Mouse (Mus musculus) hindbrain, embryonic 16.5 days (tissue): ENCODE data around the gene Olfr147. TPM values are rescaled to one million over a fixed set of nuclear protein-coding genes. Genes with fewer than 3 reads are reported as not detected.
"Not testable (repeated sequence)": the region's sequence is repeated elsewhere in the genome, so short reads cannot be mapped to it uniquely, and the experiment has no call there.

Experiments
- ATAC-seq: fragments of 200-750 bp; cut with Nextera tagmentation; 2 replicates; pipeline ENCODE4 v1.8.0; 2017; ENCODE audit warnings: moderate TSS enrichment, moderate library complexity
- H3K27ac ChIP-seq: fragments of 300-500 bp; sonication (generic); 2 replicates; pipeline ENCODE4 v1.5.1; 2014; ENCODE audit warnings: low read depth, mild to moderate bottlenecking, control low read depth, low read length, moderate library complexity
- H3K27me3 ChIP-seq: fragments of 300-500 bp; sonication (generic); replicated peaks from 2 replicates; pipeline ENCODE4 v1.6.1; 2014; ENCODE audit warnings: low read length; ENCODE audit not compliant: control insufficient read depth, insufficient read depth
- H3K36me3 ChIP-seq: fragments of 300-500 bp; sonication (generic); 2 replicates; pipeline ENCODE4 v1.6.1; 2014; ENCODE audit warnings: mild to moderate bottlenecking, low read length, moderate library complexity, mixed read lengths; ENCODE audit not compliant: control insufficient read depth, insufficient read depth
- H3K4me1 ChIP-seq: fragments of 300-500 bp; sonication (generic); 2 replicates; pipeline ENCODE4 v1.6.1; 2014; ENCODE audit warnings: low read depth, low read length; ENCODE audit not compliant: control insufficient read depth, insufficient read depth
- H3K4me2 ChIP-seq: fragments of 300-500 bp; sonication (generic); 2 replicates; pipeline ENCODE4 v1.6.1; 2014; ENCODE audit warnings: mild to moderate bottlenecking, low read length, control low read depth, moderate library complexity
- H3K4me3 ChIP-seq: fragments of 300-500 bp; sonication (generic); 2 replicates; pipeline ENCODE4 v1.5.1; 2014; ENCODE audit warnings: mild to moderate bottlenecking, low read length, control low read depth, moderate library complexity
- H3K9ac ChIP-seq: fragments of 300-500 bp; sonication (generic); 2 replicates; pipeline ENCODE4 v1.6.1; 2014; ENCODE audit warnings: low read depth, mild to moderate bottlenecking, control low read depth, low read length, moderate library complexity
- H3K9me3 ChIP-seq: fragments of 300-500 bp; sonication (generic); 2 replicates; pipeline ENCODE4 v1.6.1; 2014; ENCODE audit warnings: mild to moderate bottlenecking, low read length, moderate library complexity; ENCODE audit not compliant: control insufficient read depth
- WGBS: fragments of 180-500 bp; shearing (Covaris S2); extraction: QIAGEN DNeasy Blood & Tissue Kit; methylation state at CpG from one replicate; pipeline ENCODE4 v1.1.7; 2014; 5-methylcytosine and 5-hydroxymethylcytosine counted together
- polyA plus RNA-seq: library from polyadenylated mRNA; unstranded; fragments of >200 nt; fragmentation: Nextera tagmentation; extraction: Ambion mirVana; gene quantifications from 2 replicates; pipeline ENCODE4 v1.2.1, GENCODE M21; 2015

The Olfr147 gene
- not detected in 2 replicates for polyA plus RNA-seq

GRCm38 (mm10) chr9:38401398-38401797 lies at the start of gene Olfr147:
Gene Olfr147, plus strand, starts transcription at chr9:38401698.
- no peak within 1 kb of the TSS for H3K4me2 ChIP-seq
- no peak within 1 kb of the TSS for H3K9ac ChIP-seq
- H3K4me1 ChIP-seq: no peaks in the 10 kb centered on the region
- no peak within 1 kb of the TSS for H3K27ac ChIP-seq
- WGBS: 82% methylated on average over 1 of the region's 1 CpGs
- no peak within 1 kb of the TSS for H3K4me3 ChIP-seq
- ATAC-seq: no peak
- no peaks in the 10 kb centered on the region for H3K9me3 ChIP-seq
- H3K27me3 ChIP-seq: no peaks in the 10 kb centered on the region
- no peaks in the 10 kb centered on the region for H3K36me3 ChIP-seq

DNA sequence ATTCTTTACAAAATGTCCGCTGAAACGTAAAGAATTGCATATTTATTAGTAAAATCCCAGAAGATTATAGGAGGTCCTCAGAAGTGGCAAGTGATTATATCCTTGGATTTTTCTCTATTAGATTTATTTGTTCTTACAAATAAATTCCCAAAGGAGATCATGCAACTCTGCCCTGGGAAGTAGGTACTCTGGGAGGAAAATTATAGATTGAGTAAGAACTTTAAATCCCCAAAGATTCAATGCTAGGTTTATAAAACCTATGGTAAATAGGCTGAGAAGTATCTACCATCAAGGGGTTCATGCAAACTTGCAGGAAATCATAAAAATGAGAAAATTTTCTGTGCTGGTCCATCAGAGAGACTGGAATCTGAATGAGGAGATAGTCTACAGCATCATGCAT lies 34.9 kb upstream of the Olfr147 start, which contains the start of gene Olfr250:
Gene Olfr250 (plus strand): TSS at position 301 of the 400 bp plus-strand sequence.
- H3K4me2 ChIP-seq: no peak within 1 kb of the TSS
- WGBS: 93% methylated on average over 2 of the region's 2 CpGs
- no peaks in the 10 kb centered on the region for H3K9me3 ChIP-seq
- H3K27ac ChIP-seq: no peak within 1 kb of the TSS
- H3K4me1 ChIP-seq: no peaks in the 10 kb centered on the region
- no peak for ATAC-seq
- no peak within 1 kb of the TSS for H3K4me3 ChIP-seq
- no peaks in the 10 kb centered on the region for H3K36me3 ChIP-seq
- H3K27me3 ChIP-seq: no peaks in the 10 kb centered on the region
- no peak within 1 kb of the TSS for H3K9ac ChIP-seq

GRCm38 (mm10) chr9:38376786-38377185 lies 24.7 kb upstream of the Olfr147 start, which contains the start of gene Olfr251:
Gene Olfr251, plus strand, starts transcription at chr9:38377086.
- H3K4me1 ChIP-seq: no peaks in the 10 kb centered on the region
- no peak within 1 kb of the TSS for H3K4me2 ChIP-seq
- H3K4me3 ChIP-seq: no peak within 1 kb of the TSS
- no peak for ATAC-seq
- H3K27ac ChIP-seq: no peak within 1 kb of the TSS
- no peaks in the 10 kb centered on the region for H3K27me3 ChIP-seq
- no peak within 1 kb of the TSS for H3K9ac ChIP-seq
- WGBS: 70% methylated on average over 2 of the region's 2 CpGs
- H3K9me3 ChIP-seq: no peaks in the 10 kb centered on the region
- no peaks in the 10 kb centered on the region for H3K36me3 ChIP-seq

- not testable (repeated sequence) for H3K4me2 ChIP-seq, ATAC-seq, H3K36me3 ChIP-seq, H3K4me1 ChIP-seq, H3K27ac ChIP-seq, H3K9me3 ChIP-seq, H3K27me3 ChIP-seq, H3K9ac ChIP-seq, H3K4me3 ChIP-seq
- 87% methylated on average over 3 of the region's 3 CpGs for WGBS
Measured at GRCm38 (mm10) chr9:38407502-38407901, 6.0 kb downstream of the Olfr147 start.

- not testable (repeated sequence) for H3K4me2 ChIP-seq, H3K27me3 ChIP-seq, H3K9me3 ChIP-seq, H3K27ac ChIP-seq, ATAC-seq, H3K4me1 ChIP-seq, H3K4me3 ChIP-seq, H3K9ac ChIP-seq, H3K36me3 ChIP-seq
- 94% methylated on average over 14 of the region's 14 CpGs for WGBS
Measured at GRCm38 (mm10) chr9:38413502-38413901, 12.0 kb downstream of the Olfr147 start.

- no peak for ATAC-seq
- Histone ChIP-seq H3K4me2 (no peak overlapping the region), H3K4me1 (no peaks in the 10 kb centered on the region), H3K27ac (no peak overlapping the region), H3K9me3 (no peaks in the 10 kb centered on the region), H3K27me3 (no peaks in the 10 kb centered on the region), H3K4me3 (no peak overlapping the region), H3K36me3 (no peaks in the 10 kb centered on the region), H3K9ac (no peak overlapping the region)
Measured at GRCm38 (mm10) chr9:38423801-38424200, 22.3 kb downstream of the Olfr147 start.

- no peaks in the 10 kb centered on the region for H3K4me1 ChIP-seq
- 62% methylated on average over 1 of the region's 1 CpGs for WGBS
Measured at GRCm38 (mm10) chr9:38427026-38427425, 25.5 kb downstream of the Olfr147 start.

GRCm38 (mm10) chr9:38429155-38429554 lies 27.7 kb downstream of the Olfr147 start, which contains the start of gene Olfr901:
Gene Olfr901, plus strand, starts transcription at chr9:38429455.
- 91% methylated on average over 1 of the region's 1 CpGs for WGBS
- Histone ChIP-seq H3K4me1 (no peaks in the 10 kb centered on the region), H3K27ac (no peak within 1 kb of the TSS), H3K36me3 (no peaks in the 10 kb centered on the region), H3K4me2 (no peak within 1 kb of the TSS), H3K27me3 (no peaks in the 10 kb centered on the region), H3K9me3 (no peaks in the 10 kb centered on the region), H3K4me3 (no peak within 1 kb of the TSS), H3K9ac (no peak within 1 kb of the TSS)
- ATAC-seq: no peak

More at GRCm38 (mm10) chr9:38427026-38427425, 25.5 kb downstream of the Olfr147 start:
- H3K4me3 ChIP-seq: no peak overlapping the region
- no peak overlapping the region for H3K9ac ChIP-seq
- no peaks in the 10 kb centered on the region for H3K36me3 ChIP-seq
- ATAC-seq: no peak
- H3K27ac ChIP-seq: no peak overlapping the region
- no peaks in the 10 kb centered on the region for H3K27me3 ChIP-seq
- no peaks in the 10 kb centered on the region for H3K9me3 ChIP-seq
- H3K4me2 ChIP-seq: no peak overlapping the region

DNA sequence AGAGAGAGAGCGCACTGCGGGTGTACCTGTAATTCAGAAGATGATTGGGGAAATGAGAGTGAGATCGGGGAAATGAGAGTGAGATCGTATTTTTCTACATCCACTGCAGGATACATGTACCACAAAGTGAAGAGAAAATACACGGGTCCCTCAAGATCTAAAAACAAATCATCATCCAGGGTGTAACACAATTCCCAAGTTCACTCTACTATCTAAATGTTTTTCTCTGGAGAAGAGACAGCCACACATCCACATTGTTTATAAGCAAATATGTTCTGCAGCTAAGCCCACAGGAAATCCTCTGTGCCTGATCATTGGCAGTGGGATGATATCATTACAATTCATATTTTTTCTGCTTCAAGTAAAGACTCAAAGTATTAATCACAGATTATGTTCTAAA lies 45.9 kb downstream of the Olfr147 start, which contains the start of gene Olfr902:
Gene Olfr902 (plus strand): TSS at position 301 of the 400 bp plus-strand sequence.
- Histone ChIP-seq H3K9ac (no peak within 1 kb of the TSS), H3K9me3 (no peaks in the 10 kb centered on the region), H3K4me3 (no peak within 1 kb of the TSS), H3K4me1 (no peaks in the 10 kb centered on the region), H3K27ac (no peak within 1 kb of the TSS), H3K36me3 (no peaks in the 10 kb centered on the region), H3K27me3 (no peaks in the 10 kb centered on the region), H3K4me2 (no peak within 1 kb of the TSS)
- ATAC-seq: no peak
- WGBS: 93% methylated on average over 5 of the region's 5 CpGs
